Mouse (Mus musculus): ENCODE data around the gene Hsd17b13. TPM values are rescaled to one million over a fixed set of nuclear protein-coding genes. Genes with fewer than 3 reads are reported as not detected.

The Hsd17b13 gene
- polyA plus RNA-seq, 1 experiment: not detected

GRCm38 (mm10) chr5:103918233-103918632 is 59.0 kb downstream of the Hsd17b13 start:
- WGBS: 77% methylated on average over 3 of the region's 3 CpGs
- no peaks in the 10 kb centered on the region for H3K4me1 ChIP-seq (ENCODE audit: control insufficient read depth, insufficient read depth, low read length)
- TF ChIP-seq POLR2A (IDR thresholded peaks at IDR 0.05; ENCODE audit: borderline replicate concordance, insufficient read depth, low read length) (no peak), CTCF (IDR thresholded peaks at IDR 0.05; ENCODE audit: borderline replicate concordance, insufficient read depth, low read depth, low read length) (no peak)
- no peaks in the 10 kb centered on the region for H3K27me3 ChIP-seq (ENCODE audit: control insufficient read depth, insufficient read depth, low read length)
- H3K27ac ChIP-seq (ENCODE audit: insufficient read depth, low read length): no peak overlapping the region
- H3K4me3 ChIP-seq (replicated peaks; ENCODE audit: insufficient read depth, low read depth, low read length): no peak overlapping the region
- no peak for DNase-seq

- TF ChIP-seq POLR2A (IDR thresholded peaks at IDR 0.05; ENCODE audit: borderline replicate concordance, insufficient read depth, low read length) (no peak), CTCF (IDR thresholded peaks at IDR 0.05; ENCODE audit: borderline replicate concordance, insufficient read depth, low read depth, low read length) (no peak)
- no peaks in the 10 kb centered on the region for H3K4me1 ChIP-seq (ENCODE audit: control insufficient read depth, insufficient read depth, low read length)
- DNase-seq: no peak
- H3K27ac ChIP-seq (ENCODE audit: insufficient read depth, low read length): no peak overlapping the region
- 62% methylated on average over 8 of the region's 8 CpGs for WGBS
- no peak overlapping the region for H3K4me3 ChIP-seq (replicated peaks; ENCODE audit: insufficient read depth, low read depth, low read length)
- H3K27me3 ChIP-seq (ENCODE audit: control insufficient read depth, insufficient read depth, low read length): no peaks in the 10 kb centered on the region
Observed at GRCm38 (mm10) chr5:103917357-103917895, 59.8 kb downstream of the Hsd17b13 start.

GRCm38 (mm10) chr5:103916595-103917356 is 60.4 kb downstream of the Hsd17b13 start:
- H3K4me3 ChIP-seq (replicated peaks; ENCODE audit: insufficient read depth, low read depth, low read length): no peak overlapping the region
- no peaks in the 10 kb centered on the region for H3K4me1 ChIP-seq (ENCODE audit: control insufficient read depth, insufficient read depth, low read length)
- no peak for TF ChIP-seq POLR2A (IDR thresholded peaks at IDR 0.05; ENCODE audit: borderline replicate concordance, insufficient read depth, low read length)
- TF ChIP-seq CTCF (IDR thresholded peaks at IDR 0.05; ENCODE audit: borderline replicate concordance, insufficient read depth, low read depth, low read length): no peak
- DNase-seq: no peak
- H3K27me3 ChIP-seq (ENCODE audit: control insufficient read depth, insufficient read depth, low read length): no peaks in the 10 kb centered on the region
- 77% methylated on average over 12 of the region's 12 CpGs for WGBS
- no peak overlapping the region for H3K27ac ChIP-seq (ENCODE audit: insufficient read depth, low read length)

GRCm38 (mm10) chr5:103914335-103915226 is 62.6 kb downstream of the Hsd17b13 start:
- TF ChIP-seq CTCF (IDR thresholded peaks at IDR 0.05; ENCODE audit: borderline replicate concordance, insufficient read depth, low read depth, low read length) (no peak), POLR2A (IDR thresholded peaks at IDR 0.05; ENCODE audit: borderline replicate concordance, insufficient read depth, low read length) (no peak)
- 68% methylated on average over 11 of the region's 11 CpGs for whole genome bisulfite sequencing
- H3K4me1 ChIP-seq (ENCODE audit: control insufficient read depth, insufficient read depth, low read length): no peaks in the 10 kb centered on the region
- no peak overlapping the region for H3K27ac ChIP-seq (ENCODE audit: insufficient read depth, low read length)
- H3K27me3 ChIP-seq (ENCODE audit: control insufficient read depth, insufficient read depth, low read length): no peaks in the 10 kb centered on the region
- no peak overlapping the region for H3K4me3 ChIP-seq (replicated peaks; ENCODE audit: insufficient read depth, low read depth, low read length)
- DNase-seq: no peak

GRCm38 (mm10) chr5:103913150-103913549 is 64.1 kb downstream of the Hsd17b13 start:
- TF ChIP-seq CTCF (IDR thresholded peaks at IDR 0.05; ENCODE audit: borderline replicate concordance, insufficient read depth, low read depth, low read length) (no peak), POLR2A (IDR thresholded peaks at IDR 0.05; ENCODE audit: borderline replicate concordance, insufficient read depth, low read length) (no peak)
- 68% methylated on average over 4 of the region's 4 CpGs for WGBS
- no peak overlapping the region for H3K27ac ChIP-seq (ENCODE audit: insufficient read depth, low read length)
- H3K4me3 ChIP-seq (replicated peaks; ENCODE audit: insufficient read depth, low read depth, low read length): no peak overlapping the region
- no peaks in the 10 kb centered on the region for H3K4me1 ChIP-seq (ENCODE audit: control insufficient read depth, insufficient read depth, low read length)
- no peaks in the 10 kb centered on the region for H3K27me3 ChIP-seq (ENCODE audit: control insufficient read depth, insufficient read depth, low read length)
- no peak for DNase-seq

- H3K4me3 ChIP-seq (replicated peaks; ENCODE audit: insufficient read depth, low read depth, low read length): no peak overlapping the region
- DNase-seq: peak; percentile 17 to 25
- TF ChIP-seq POLR2A (IDR thresholded peaks at IDR 0.05; ENCODE audit: borderline replicate concordance, insufficient read depth, low read length): no peak
- TF ChIP-seq CTCF (IDR thresholded peaks at IDR 0.05; ENCODE audit: borderline replicate concordance, insufficient read depth, low read depth, low read length): no peak
- no peaks in the 10 kb centered on the region for H3K27me3 ChIP-seq (ENCODE audit: control insufficient read depth, insufficient read depth, low read length)
- H3K27ac ChIP-seq (ENCODE audit: insufficient read depth, low read length): no peak overlapping the region
- 87% methylated on average over 5 of the region's 5 CpGs for WGBS
- H3K4me1 ChIP-seq (ENCODE audit: control insufficient read depth, insufficient read depth, low read length): no peaks in the 10 kb centered on the region
Observed at GRCm38 (mm10) chr5:103911555-103911954, 65.7 kb downstream of the Hsd17b13 start.

GRCm38 (mm10) chr5:103910748-103911409 is 66.3 kb downstream of the Hsd17b13 start, which contains the start of gene Klhl8:
Gene Klhl8 (minus strand): TSS chr5:103911259.
- WGBS: under 1% methylated on average over 86 of the region's 86 CpGs
- Histone ChIP-seq H3K27me3 (ENCODE audit: control insufficient read depth, insufficient read depth, low read length) (no peaks in the 10 kb centered on the region), H3K27ac (ENCODE audit: insufficient read depth, low read length) (peak within 1 kb of the TSS; percentile 85), H3K4me1 (ENCODE audit: control insufficient read depth, insufficient read depth, low read length) (no peaks in the 10 kb centered on the region), H3K4me3 (replicated peaks; ENCODE audit: insufficient read depth, low read depth, low read length) (peak within 1 kb of the TSS; percentile 70)
- DNase-seq: peak; percentile 85 to 92
- TF ChIP-seq CTCF (IDR thresholded peaks at IDR 0.05; ENCODE audit: borderline replicate concordance, insufficient read depth, low read depth, low read length) (no peak), POLR2A (IDR thresholded peaks at IDR 0.05; ENCODE audit: borderline replicate concordance, insufficient read depth, low read length) (peak; percentile 52)

All from cerebellum, adult 2 months (tissue).